Mouse (Mus musculus) spleen, adult 2 months (tissue): Measurements from ENCODE around the gene 4931428F04Rik.

ENCODE experiments used
- CTCF ChIP-seq: fragments of 200-500 bp; IDR thresholded peaks from 2 replicates; pipeline ENCODE4 v1.5.1; 2011; ENCODE audit warnings: mild to moderate bottlenecking, inconsistent platforms; ENCODE audit not compliant: insufficient read depth, insufficient read length, insufficient replicate concordance; ENCODE audit errors: extremely low read depth
- POLR2A ChIP-seq: fragments of 200-500 bp; IDR thresholded peaks from 2 replicates; pipeline ENCODE4 v1.6.1; 2011; ENCODE audit warnings: low read depth, low read length, inconsistent platforms

- TF ChIP-seq POLR2A = no peak
- TF ChIP-seq CTCF = no peak
Measured at GRCm38 (mm10) chr8:105275387-105275786, 14.3 kb downstream of the 4931428F04Rik start.
